Mouse (Mus musculus): ENCODE measurements around the gene Pop5.

The Pop5 gene

DNA sequence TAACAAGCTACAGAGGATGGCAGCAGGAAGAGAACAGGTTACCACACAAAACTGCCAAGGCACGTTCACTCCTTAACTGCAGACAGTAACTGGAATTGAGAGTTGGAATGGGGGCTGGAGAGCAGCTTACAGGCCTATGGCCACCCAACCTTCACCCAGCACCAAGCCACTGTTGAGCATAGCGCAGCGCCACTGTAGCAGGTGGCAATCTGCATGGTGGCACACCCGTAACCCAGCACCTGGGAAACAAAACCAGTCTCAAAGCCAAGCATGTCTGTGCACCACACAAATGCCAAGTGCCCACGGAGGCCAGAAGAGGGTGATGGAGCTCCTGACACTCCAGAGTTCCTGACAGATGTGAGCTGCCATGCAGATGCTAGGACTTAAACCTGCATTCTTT is 30.7 kb downstream of the Pop5 start:
- in situ Hi-C loops (cut with MboI) = no loop called here

DNA sequence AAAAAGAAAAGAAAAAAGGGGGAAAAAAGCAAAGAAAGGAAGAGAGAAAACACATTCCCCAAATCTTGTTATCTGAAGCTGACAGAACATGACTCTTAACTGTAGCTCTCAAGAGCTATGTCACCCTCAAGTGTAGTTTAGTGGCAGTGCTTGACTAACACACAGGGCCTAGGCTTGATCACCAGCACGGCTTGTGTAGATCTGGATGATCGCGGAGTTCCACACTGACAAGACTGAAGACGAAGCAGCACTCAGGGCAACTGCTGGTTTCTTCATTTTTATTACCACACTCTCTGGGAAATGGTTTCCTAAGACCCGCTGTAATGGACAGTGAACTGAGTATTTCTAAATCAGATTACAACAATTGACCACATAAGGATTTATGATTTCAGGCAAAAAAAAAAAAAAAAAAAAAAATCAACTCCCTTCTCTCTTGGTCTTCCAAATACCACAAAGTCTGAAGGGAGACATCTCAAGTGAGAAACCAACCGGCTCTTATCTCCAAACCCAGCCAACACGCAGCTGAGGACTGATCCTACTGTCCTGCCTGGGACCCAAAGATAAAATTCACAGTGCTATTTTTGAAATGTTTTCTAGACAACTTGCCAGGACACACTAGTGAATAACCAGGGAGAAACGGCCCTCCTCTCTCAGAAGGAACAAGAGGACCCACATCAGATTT is 31.3 kb downstream of the Pop5 start:
- in situ Hi-C loops (cut with MboI) = no loop called here

DNA sequence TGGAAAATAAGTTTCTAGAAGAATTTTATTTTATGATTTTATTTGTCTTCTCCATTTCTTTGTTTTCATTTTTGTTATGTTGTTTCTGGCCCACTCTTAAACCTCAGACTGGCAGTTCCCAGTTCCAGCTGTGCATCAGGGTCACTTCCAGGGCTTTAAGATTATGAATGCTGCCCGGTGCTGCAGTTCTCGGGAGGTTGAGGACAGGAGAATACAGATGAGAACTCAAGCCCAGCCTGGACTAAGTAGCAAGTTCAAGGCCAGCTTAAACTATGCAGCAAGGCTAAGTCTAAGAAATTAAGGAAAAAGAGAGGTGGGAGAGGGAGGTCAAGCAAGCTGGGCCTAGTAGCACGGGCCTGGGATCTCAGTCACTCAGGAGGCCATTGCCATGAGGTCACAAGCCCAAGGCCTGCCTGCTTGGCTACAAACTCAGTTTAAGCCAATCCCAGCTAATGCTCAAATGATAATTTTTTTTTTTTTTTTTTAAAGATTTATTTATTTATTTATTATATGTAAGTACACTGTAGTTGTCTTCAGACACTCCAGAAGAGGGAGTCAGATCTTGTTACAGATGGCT is 31.9 kb downstream of the Pop5 start:
- in situ Hi-C loops (cut with MboI) = no loop called here

DNA sequence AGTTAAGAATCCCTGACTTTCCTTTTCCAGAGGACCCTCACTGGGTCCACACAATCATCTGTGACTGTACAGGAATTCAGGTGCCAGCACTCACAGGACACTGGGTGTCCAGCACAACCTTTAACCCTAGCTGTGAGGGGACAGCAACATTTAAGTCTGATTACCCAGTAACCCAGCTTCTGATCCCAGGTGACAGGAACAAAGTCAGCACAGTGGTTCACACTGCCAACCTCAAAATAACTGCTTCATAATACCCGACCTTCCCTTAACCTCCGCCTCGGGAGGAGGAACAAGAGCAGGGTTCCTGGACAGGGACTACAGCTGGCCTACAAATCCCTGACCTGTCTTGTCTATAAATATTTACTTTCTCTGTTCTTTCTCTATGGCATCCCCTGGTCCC is 32.6 kb downstream of the Pop5 start:
- in situ Hi-C loops (cut with MboI) = no loop called here

DNA sequence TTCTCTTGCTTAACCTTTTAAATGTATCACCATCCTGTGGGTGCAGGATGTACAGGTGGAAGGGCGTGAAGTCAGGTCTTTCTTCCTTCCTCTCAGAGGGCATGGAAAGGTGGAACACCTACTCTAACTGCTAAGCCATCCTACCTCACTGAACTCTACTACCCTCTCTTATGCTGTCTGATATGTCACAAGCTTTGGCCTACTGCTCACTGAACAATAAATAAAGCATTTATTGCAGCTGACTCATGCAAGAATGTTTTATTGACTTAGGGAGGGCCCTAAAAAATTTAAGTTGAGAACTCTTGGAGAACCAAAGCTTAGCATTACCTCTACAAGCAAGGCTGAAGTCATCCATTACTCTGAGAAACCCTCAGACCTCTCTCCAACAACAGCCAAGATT is 34.3 kb downstream of the Pop5 start:
- in situ Hi-C loops (cut with MboI) = no loop called here

DNA sequence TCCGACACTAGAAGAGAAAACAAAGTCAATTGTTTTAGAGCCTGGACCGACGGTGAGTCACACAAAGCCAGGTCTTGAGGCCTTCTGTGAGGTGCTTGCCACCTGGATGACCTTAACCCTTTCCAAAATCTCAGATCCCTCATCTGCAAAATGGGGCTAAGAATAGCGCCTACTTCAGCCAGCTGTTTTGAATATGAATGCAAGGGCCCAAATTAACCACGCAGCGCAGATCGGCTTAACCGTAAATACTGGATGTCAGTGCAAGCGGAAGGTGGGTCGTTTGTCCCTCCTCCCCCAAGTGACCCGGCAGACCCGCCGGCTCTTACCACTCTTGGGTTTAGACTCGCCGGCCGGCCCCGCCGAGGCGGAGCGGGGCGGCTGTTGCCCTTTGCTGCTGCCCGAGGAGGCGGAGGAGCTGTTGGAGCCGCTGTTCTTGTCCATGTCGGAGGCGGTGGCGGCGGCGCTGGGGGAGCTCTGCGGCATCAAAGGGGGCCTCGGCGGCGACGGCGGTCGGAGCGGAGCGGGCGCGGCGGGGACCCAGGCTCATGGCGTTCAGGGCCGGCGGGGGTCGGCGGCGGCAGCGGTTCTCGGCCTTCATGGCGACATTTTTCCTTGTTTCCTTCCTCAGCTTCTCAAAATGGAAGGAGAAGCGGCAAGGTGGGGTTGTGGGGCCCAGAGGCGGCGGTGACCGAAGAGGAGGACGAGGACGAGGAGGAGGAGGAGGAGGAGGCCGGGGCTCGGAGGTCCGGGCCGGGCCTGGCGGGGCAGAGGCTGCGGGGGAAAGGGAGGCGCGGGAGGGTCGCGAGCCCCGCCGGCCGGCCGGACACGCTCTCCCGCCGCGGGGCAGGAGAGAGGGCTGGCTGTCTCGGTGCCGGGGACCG is 36.5 kb downstream of the Pop5 start:
- in situ Hi-C loops (cut with MboI) = no loop called here

DNA sequence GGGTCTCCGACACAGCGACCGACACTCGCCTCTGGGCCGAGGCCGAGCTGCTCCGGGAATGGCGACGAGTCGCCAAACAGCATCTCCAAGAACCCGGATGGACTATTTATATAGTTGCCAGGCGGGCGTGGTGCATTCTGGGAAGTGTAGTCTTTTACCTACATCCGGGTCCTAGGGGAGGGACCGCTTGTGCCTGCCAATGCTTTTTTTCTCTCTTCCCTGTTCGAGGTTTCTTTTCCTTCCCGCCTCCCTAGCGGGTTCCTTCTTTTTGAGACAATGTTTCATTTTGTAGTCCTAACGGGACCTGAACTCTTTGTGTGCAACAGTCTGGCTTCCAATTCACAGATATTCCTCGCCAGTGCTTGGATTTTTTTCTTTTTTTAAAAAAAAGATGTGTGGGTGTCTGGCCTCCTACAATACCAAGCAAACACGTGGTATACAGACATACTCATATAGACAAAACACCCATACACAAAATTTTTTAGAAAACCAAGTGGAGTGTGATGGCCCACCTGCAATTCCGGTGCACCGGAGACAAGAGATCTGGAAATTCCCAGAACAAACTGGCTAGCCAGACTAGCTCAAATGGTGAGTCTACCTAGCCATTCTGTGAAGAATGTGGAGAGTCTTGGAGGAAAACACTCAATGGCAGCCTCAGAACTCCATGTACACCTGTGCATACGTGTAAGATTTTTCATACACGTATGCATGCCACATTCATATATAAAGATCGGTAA is 37.3 kb downstream of the Pop5 start, which contains the start of gene Rnf10:
Rnf10 (minus strand) TSS at position 87 of the 737 bp plus-strand sequence.
- in situ Hi-C loops (cut with MboI) = no loop called here

DNA sequence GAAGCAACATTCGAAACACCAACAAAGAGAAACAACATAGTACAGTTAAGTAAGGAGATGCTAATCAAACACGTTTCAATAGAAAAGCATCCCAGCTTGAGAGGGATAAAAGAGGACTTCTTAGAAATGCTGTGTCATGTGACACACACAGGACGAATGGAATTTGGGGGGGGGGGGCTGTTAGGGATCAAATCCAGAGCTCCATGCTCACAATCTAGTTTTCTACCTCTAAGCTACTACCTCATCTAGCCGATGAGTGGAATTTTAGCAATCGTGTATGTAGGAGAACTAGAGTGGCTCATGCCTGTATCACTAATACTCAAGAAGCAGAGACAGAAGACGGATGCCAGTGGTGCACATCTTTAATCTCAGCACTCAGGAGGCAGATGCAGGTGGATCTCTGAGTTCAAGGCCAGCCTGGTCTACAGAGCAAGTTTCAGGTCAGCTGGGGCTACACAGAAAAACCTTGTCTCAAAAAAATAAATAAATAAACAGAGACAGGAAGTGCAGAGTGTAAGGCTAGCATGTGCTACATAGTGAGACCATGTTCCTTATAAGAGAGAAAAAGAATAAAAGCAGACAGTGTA is 38.0 kb downstream of the Pop5 start:
- in situ Hi-C loops (cut with MboI) = no loop called here

DNA sequence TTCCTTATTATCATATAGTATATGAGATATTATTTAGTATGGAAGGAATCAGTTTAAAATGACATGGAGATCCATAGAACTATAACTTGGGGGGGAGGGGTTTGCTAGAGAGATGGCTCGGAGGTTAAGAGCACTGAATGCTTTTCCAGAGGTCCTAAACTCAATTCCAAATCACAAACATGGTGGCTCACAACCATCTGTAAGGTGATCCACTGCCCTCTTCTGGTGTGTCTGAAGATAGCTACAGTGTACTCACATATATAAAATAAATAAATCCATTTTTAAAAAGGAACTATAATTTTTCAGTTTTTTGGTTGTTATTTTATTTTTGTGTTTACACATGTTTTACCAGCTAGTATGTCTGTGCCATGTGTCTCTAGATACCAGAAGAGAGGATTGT is 38.7 kb downstream of the Pop5 start:
- in situ Hi-C loops (cut with MboI) = no loop called here

DNA sequence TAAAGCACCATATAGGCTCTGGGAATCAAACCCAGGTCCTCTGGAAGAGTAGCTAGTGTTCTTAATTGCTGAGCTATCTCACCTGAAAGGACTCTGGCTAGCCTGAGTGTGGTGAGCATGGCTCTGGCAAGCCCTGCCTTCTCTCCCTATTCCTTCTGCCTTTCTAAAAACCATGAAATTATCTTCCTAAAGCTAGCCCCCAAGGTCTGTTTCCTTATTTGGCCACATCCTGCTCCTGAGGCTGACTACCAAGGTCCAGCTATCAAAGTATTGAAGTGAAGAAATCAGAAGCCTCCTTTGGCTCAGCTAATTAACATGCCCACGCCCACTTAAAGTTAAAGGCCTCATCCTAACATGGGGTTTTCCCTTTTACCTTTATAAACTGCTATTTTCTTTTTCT is 39.1 kb downstream of the Pop5 start:
- in situ Hi-C loops (cut with MboI) = loop anchor here (5.0 kb wide), 1 partner anchor 73 kb away; the partner anchor contains the start of gene Cox6a1

DNA sequence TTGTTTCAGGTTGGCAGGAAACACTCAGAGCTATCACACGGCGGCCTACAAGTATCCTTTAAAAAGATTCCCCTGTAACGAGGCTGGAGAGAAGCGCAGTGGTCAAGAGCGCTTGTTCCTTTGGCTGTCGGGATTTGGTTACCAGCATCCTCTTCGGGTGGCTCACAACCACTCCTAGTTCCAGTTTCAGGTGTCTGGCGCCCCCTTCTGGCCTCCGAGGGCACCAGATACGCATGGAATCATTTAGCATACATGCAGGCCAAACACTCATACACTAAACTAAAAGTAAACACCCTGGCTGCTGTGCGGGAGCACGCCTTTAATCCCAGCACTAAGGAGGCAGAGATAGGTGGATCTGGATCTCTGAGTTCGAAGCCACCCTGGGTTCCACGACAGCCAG is 40.4 kb downstream of the Pop5 start:
- in situ Hi-C loops (cut with MboI) = loop anchor here (5.0 kb wide), 1 partner anchor 71 kb away; the partner anchor contains the start of gene Cox6a1

DNA sequence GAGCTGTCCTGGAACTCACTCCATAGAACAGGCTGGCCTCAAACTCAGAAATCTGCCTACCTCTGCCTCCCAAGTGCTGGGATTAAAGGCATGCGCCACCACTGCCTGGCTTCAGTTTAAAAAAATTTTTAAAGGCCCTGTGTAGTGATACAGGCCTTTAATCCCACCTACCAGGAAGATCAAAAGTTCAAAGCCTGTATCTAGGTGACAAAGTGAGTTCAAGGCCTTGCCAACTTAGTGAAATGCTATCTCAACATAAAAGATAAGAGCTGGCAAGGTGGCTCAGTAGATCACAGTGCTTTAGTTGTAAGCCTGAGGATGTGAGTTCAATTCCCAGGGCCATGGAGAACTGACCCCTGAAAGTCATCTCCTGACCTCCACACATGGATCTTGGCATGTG is 42.4 kb downstream of the Pop5 start:
- in situ Hi-C loops (cut with MboI) = loop anchor here (5.0 kb wide), 1 partner anchor 69 kb away; the partner anchor contains the start of gene Cox6a1

DNA sequence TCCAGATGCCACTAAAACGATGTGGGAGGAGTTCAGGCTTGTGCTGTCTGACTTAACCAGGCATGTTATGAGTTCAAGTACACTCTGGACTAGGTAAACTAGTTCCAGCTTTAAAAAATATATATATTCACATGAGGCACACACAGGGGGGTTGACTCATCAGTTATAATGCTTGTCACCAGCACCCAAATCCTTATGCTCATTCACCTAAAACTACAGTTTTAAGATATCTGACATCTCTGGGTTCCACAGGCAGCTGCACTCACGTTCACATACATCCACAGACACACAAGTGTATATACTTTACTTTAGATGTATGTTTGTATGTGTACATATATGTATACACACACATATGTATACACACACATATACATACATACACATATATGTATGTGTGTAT is 43.1 kb downstream of the Pop5 start:
- in situ Hi-C loops (cut with MboI) = loop anchor here (5.0 kb wide), 1 partner anchor 69 kb away; the partner anchor contains the start of gene Cox6a1

DNA sequence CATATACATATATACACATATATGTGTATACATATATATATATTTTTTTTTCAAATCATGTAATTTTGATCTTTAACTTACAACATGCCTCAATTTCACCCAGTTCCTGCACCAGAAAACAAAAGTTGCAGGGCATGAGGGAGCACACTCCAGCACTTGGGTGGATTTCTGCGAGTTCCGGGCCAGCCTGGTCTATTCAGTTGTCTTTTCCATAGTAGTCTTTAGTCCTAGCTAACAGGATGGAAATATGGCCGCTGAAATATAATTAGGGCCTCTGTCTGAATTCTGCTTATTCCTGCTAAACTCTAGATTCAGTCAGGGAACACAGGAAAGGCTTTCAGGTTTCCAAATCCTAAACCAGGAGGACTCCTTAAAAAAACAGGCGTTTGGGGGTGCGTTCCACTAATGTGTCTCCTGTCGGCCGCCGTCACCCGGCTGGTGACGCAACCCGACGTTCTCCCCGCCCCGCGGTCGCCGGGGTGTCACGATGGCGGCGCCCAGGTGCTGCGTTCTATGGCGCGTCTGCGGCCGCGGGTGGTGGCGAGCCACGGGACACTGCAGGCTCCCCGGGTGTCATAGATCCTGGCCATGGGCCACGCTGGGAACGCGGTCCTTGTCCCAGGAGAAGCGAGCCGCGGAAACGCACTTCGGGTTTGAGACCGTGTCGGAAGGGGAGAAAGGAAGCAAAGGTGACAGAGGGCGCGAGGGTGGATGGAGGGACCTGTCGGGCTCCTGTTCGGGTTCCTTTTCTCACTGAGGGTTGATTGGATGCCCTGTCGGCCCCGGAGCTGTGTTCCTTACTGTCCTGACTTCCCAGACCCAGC is 43.8 kb downstream of the Pop5 start, which contains the start of gene Coq5:
Coq5 (plus strand) TSS at position 441 of the 824 bp plus-strand sequence.
- in situ Hi-C loops (cut with MboI) = loop anchor here (5.0 kb wide), 1 partner anchor 68 kb away; the partner anchor contains the start of gene Cox6a1

DNA sequence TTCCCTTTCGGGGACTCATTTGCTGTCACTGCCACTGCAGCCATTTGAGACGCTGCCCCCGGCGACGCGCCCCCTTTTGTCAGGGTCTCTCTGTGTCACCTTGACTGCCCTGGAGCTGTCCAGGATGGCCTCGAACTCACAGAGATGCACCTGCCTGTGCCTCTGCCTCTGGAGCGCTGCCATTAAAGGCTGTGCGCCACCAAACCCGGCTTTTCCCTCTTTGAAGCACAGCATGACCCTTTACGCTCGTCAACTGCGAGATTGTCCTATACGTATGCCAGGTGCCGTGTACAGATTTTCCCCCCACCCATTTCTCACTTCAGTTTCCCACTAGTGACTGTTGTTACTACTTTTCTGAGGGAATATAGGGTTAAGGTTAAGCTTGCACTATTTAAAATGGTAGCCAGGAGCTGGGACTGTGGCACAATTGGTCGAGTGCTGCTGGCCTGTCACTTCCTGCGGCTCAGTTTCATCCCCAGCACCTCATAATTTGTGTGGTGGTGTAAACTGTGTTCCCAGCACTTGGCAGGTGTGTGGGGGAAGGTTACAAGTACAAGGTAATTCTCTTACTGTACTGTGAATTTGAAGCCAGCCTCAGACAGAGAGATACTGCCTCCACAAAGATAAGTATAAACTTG is 44.5 kb downstream of the Pop5 start:
- in situ Hi-C loops (cut with MboI) = no loop called here

DNA sequence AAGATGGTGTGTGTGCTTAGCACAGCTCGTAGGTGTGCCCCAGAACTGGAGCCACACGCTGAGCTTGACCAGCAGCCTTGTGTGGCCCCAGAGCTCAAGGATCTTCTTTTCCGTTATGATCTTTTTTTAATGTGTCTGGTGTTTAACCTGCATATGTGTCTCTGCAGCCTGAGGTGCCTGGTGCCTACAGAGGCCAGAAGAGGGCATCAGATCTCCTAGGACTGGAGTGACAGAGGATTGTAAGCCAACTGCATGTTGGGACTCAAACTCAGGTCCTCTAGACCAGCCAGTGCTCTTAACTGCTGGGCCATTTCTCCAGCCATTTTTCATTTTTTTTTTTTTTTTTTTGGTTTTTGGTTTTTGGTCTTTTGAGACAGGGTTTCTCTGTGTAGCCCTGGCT is 49.1 kb downstream of the Pop5 start:
- in situ Hi-C loops (cut with MboI) = no loop called here

DNA sequence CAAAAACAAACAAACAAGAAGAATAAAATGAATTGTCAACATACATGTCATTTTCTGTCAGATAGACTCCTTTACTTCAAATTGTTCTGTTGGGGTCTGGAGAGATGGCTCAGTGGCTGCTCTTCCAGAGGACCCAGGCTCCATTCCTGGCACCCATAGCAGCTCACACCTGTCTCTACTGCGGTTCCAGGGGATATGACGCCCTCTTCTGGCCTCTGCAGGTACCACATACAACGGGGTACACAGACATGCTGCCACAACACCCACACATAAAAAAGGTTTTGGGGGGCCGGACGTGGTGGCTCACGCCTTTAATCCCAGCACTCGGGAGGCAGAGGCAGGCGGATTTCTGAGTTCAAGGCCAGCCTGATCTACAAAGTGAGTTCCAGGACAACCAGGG is 58.5 kb downstream of the Pop5 start:
- in situ Hi-C loops (cut with MboI) = loop anchor here (10.0 kb wide), 1 partner anchor 151 kb away; no protein-coding TSS in a partner anchor

Measured in mature B cell (primary cell).